Mouse (Mus musculus) heart, embryonic 14.5 days (tissue): ENCODE data around the gene Usp19. TPM values are rescaled to one million over a fixed set of nuclear protein-coding genes. Genes with fewer than 3 reads are reported as not detected.

Experiments used
- polyA plus RNA-seq: library from polyadenylated mRNA; unstranded; fragments of >200 nt; fragmentation: Nextera tagmentation; extraction: Ambion mirVana; gene quantifications from 2 replicates; pipeline ENCODE4 v1.2.1, GENCODE M21; 2014

The Usp19 gene
- polyA plus RNA-seq, 1 experiment from 2014 or later = 57.0 TPM

Other genes starting within 250 kb of the Usp19 start
- gene Dag1, start 226.6 kb upstream of the Usp19 start, polyA plus RNA-seq = 143 and 146 TPM in 2 replicates
- 26.5 and 29.1 TPM in 2 replicates for gene Nicn1, start 200.2 kb upstream of the Usp19 start, polyA plus RNA-seq
- gene Amt, start 193.7 kb upstream of the Usp19 start, polyA plus RNA-seq = 10.4 and 11.2 TPM in 2 replicates
- 229 and 289 TPM in 2 replicates for gene Rhoa, start 184.5 kb upstream of the Usp19 start, polyA plus RNA-seq
- gene Tcta, start 184.4 kb upstream of the Usp19 start, polyA plus RNA-seq = 36.5 and 39.4 TPM in 2 replicates
- gene Gpx1, start 151.7 kb upstream of the Usp19 start, polyA plus RNA-seq = 694 and 725 TPM in 2 replicates
- gene Usp4, start 142.7 kb upstream of the Usp19 start, polyA plus RNA-seq = 88.6 and 90.1 TPM in 2 replicates
- 0.43 TPM in 2 replicates for gene 1700102P08Rik, start 97.8 kb upstream of the Usp19 start, polyA plus RNA-seq
- gene Ccdc36, start 62.1 kb upstream of the Usp19 start, polyA plus RNA-seq = 0.73 and 0.88 TPM in 2 replicates
- gene BC048562, start 54.1 kb upstream of the Usp19 start, polyA plus RNA-seq = not detected in 2 replicates
- 31.0 and 31.9 TPM in 2 replicates for gene Ccdc71, start 30.1 kb upstream of the Usp19 start, polyA plus RNA-seq
- gene Klhdc8b, start 29.0 kb upstream of the Usp19 start, polyA plus RNA-seq = 87.0 and 94.7 TPM in 2 replicates
- 38.9 and 41.5 TPM in 2 replicates for gene Lamb2, start 10.9 kb upstream of the Usp19 start, polyA plus RNA-seq
- gene Qars, start 17.1 kb downstream of the Usp19 start, polyA plus RNA-seq = 62.8 and 78.8 TPM in 2 replicates
- 85.1 and 91.9 TPM in 2 replicates for gene Qrich1, start 26.2 kb downstream of the Usp19 start, polyA plus RNA-seq
- 94.2 and 97.5 TPM in 2 replicates for gene Impdh2, start 69.7 kb downstream of the Usp19 start, polyA plus RNA-seq
- 74.3 and 78.1 TPM in 2 replicates for gene Ndufaf3, start 76.8 kb downstream of the Usp19 start, polyA plus RNA-seq
- gene Dalrd3, start 79.3 kb downstream of the Usp19 start, polyA plus RNA-seq = 71.8 and 71.9 TPM in 2 replicates
- 39.8 and 46.9 TPM in 2 replicates for gene Wdr6, start 88.1 kb downstream of the Usp19 start, polyA plus RNA-seq
- gene P4htm, start 107.1 kb downstream of the Usp19 start, polyA plus RNA-seq = 16.1 and 20.6 TPM in 2 replicates
- 33.5 and 34.8 TPM in 2 replicates for gene Arih2, start 158.8 kb downstream of the Usp19 start, polyA plus RNA-seq
- gene Slc25a20, start 171.5 kb downstream of the Usp19 start, polyA plus RNA-seq = 50.2 and 65.3 TPM in 2 replicates
- 31.5 and 33.5 TPM in 2 replicates for gene Prkar2a, start 198.7 kb downstream of the Usp19 start, polyA plus RNA-seq